Mouse (Mus musculus): ENCODE measurements at regions not wholly inside any gene's neighbourhood (a gene's known extent, or its start where the extent isn't known, plus 50 kb on each side); places are given as distances from the start of the nearest gene placed in this dataset.
"Not testable (repeated sequence)": the region's sequence is repeated elsewhere in the genome, so short reads cannot be mapped to it uniquely, and the experiment has no call there.

DNA sequence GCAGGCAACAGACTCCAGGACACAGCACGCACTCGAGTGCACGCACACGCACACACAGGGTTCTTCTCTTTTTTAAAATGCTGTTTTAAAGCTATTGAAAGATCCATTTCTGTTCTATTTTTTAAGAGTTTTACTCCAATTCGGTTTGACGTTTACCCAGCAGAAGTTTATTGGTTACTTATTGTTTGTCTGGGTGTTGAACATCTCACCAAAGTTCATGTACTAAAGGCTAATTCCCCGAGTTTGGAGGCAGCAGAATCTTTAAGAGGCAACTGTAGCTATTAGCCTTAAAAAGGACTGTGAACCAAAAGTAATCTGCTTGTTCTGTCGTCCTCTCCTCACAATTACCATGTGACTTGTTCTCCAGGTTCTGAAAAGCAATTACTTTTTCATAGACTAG lies 263.0 kb upstream of the Nfia start:
- DNase-seq: no peak

DNA sequence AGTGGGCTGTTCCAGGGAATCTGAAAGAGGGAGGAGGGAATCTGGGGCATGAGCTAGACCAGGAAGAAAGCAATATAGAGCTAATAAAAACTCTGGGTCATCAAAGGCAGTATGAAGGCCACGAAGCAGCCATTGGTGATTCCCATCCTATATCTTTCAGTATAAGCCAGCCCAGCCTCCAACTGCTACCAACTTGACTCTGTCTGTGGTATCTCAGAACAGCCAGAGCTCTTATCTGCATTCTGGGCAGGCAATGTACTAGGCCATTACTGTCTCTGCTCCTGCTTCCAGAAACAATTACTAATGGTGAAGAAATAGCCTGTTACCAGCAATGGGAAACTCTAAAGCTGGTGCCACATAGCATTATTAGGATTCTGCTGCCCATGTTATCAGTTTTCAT lies 266.8 kb upstream of the Nfia start:
- no peak for DNase-seq

DNA sequence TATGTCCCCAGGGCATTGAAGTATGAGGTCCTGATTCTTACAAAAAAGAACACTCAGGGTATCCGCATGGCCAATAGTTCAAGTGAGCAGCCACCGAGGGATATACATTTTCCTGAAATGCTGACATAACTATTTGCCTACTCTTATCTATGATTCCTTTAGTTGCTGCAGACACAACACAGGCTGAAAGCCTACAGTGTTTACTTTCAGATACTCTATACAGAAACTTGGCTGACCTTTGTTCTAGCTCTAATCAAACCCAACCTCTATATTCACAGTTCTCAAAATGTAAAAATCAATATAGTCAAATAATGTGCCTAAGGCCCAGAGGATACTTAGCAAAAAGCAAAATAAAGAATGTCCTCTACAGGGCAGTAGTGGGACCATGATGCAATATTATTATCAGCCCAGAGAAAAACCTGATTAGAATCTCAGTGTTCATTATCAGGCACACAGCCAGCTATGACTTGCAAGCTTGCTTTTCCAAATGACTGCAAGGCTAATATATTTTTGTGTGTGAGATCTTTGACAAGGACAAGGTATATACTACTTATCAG lies 281.2 kb upstream of the Nfia start:
- no peak for DNase-seq

DNA sequence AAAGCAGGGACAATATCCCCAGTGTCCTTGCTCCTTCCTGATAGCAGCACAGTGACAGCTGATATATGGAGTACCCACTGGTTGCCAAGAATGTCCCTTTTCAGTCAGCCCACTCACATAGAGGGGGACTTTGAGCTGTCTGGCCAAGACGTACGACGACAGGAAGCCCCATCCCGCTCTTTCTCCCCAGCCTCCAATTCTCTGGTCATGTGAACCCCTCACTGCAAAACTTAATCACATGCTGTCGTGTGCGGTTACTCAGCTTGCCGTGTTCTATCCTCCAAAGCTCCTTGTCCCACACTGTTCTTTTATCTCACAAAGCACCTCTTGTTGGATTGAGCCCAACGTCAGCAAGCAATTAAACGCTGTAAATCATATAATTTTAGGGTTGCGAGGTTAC lies 286.2 kb upstream of the Nfia start:
- DNase-seq: peak; percentile 45 to 46

DNA sequence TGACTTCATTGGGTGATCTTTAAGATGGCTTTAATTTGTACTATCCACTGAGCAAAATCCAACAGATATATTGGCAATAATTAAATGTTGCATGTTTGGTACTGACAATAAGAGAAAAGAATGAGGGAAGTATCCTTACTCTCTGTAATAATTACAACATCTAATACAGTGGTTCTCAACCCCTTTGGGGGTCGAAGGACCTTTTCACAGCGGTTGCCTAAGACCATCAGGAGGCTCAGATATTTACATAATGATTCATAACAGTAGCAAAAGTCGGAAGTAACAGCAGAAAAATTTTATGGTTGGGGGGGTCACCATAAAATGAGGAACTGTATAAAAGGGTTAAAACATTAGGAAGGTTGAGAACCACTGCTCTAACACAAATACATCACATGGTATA lies 287.3 kb upstream of the Nfia start:
- no peak for DNase-seq

DNA sequence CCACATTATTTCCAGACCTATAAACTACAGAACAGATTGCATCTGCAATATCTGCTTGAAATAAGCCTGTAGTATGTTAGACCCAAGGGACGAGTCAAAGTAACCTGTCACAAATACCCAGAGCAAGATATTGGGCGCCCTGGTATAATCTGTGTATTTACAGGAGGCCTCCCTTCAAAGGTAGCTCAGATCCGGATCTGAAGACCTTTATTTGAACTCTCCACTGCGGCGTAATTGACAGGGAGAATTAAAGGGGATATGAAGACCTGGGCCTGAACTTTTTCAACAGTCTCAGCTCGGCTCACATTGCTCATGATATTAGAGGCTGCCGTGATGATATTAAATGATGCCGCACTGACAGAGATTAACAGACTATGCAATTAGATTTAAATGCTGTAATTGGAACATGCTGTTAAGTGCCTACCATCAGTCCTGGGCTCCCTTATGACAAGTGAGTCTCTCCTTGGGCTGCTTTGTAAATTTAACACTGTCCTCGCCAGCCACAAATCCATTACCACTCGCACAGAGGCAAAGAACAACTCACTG lies 289.8 kb upstream of the Nfia start:
- no peak for DNase-seq

DNA sequence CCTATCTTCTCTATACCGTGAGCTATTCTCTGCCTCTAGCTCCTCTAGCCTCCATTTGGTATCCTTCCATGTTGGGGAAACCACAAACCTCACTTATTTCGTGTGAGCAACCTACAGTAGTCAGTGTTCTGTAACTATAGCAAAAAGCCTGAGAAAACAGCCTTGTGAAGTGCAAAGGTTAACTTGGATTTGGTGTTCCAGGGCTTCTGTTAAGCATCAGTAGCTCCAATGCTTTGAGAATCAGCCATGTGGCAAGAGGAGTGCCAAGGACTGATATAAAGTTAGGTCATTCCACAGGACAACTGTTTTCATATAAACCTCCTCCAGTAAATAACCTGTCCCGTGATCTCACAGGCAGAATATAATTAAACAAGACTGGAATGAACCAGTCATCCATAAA lies 290.7 kb upstream of the Nfia start:
- DNase-seq: no peak

DNA sequence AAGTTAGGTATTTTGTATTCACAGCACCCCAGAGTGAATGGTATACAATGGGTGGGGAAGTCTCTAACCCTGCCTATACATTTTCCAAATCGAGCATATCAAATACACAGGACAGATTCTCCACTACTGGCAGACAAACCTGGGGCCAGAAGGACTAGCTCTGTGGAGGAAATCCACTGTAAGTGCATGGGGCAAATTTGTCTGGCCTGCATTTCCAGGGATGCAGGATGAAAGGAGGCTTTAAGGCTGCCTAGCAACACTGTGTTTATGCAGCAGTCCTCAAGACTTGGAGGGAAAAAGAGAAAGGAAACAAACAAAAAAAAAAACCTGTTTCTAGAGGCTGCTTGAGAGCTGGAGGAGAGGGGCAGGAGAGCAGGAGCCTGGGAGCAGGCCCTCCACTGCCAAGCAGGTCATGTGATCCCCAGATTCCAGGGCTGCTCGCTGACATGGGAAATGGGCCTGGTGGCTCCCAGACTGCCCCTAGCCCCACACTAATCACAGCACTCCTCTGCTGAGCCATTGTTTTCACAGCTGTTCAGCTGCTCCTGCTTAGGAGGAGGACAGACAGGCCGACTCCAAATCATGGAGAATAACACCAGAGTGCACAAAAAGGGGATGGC lies 293.7 kb upstream of the Gm10192 start:
- peak; percentile 72 to 79 for DNase-seq

DNA sequence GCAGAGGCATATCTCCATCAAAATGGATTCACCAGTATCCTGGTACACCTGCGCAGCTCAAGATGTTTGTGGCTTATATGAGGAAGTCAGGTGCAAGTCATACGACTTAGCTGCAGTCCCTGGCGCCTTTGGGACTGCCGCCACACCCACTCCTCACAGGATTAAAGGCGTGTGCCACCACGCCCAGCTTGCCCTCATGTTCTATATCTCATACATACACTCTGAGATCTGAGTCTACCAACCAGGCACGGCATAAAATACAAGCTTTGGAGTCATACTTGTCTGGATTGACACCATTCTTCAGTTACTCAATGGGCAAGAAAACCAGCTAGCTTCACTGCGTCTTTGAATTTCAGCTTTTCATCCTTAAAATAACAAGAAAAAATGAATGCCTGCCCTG lies 290.5 kb upstream of the Gm10192 start:
- not testable (repeated sequence) for DNase-seq

DNA sequence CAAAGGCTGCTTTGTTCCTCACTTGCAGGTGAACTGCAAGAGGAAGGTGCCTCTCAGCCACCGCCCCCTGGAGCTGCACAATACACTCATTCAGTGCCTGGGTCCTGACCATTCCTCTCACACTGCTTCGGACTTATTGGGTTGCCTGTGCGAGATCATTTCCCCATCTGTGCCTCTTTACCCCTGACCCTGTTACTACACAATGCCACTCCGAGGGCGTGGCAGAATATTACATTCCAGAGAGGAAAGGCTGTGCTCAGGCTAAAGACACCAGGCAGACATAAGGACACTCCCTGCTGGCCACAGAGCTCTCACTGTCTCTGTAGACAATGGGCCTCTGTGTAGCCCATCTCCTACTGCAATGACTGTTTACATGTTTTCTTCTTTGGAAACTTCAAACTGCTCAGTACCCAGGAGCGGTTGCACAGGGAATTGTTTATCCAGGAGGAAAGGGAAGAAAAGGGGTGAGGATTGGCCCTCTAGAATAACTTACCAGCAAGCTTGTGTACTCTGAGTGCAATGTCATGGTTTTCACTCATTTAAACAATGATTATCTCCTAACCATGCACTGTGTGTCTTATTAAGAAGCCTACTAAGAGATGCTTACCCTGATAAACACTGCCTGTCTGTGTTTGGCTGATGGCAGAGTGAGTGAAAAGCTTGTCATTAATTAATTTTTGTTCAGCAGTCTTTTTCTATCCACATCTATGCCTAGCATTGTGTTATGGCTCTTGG lies 283.1 kb upstream of the Gm10192 start:
- no peak for DNase-seq

DNA sequence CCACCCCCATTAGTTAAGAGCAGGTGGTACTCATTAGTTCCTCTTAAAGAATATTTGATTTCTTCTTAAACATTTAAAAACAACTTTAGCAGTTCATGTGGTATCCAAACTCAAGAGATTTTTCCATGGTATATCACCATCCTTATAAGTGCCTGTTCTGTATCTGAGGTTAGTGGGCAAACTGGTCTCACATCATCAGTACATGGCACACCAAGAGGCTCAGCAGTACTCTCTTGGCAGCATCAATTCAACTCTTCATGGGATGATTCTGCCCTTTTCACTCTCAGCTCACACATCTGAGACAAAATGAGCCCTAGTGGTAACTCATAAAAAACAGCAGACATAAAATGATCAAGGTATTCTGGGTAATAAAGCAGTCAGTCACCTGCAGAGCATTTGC lies 282.6 kb upstream of the Gm10192 start:
- DNase-seq: no peak

DNA sequence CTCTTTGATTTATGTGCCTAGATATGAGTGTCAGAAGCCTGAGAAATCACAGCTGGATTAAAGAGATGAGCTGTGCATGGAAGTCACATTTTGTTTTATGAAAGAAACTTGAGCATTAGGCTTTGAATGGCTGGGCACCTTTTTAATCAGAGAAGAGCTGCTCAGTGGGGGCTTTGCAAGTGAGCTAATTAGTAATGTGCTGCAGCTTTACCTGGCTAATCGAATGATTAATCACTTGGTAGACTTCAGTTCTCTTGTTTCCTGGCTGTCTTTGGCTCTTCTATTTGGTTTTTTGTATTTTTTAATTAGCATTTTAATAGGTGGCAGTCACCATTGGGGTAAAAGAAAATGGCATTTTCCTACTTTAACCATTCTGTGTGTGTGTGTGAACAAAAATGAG lies 278.2 kb upstream of the Gm10192 start:
- no peak for DNase-seq

DNA sequence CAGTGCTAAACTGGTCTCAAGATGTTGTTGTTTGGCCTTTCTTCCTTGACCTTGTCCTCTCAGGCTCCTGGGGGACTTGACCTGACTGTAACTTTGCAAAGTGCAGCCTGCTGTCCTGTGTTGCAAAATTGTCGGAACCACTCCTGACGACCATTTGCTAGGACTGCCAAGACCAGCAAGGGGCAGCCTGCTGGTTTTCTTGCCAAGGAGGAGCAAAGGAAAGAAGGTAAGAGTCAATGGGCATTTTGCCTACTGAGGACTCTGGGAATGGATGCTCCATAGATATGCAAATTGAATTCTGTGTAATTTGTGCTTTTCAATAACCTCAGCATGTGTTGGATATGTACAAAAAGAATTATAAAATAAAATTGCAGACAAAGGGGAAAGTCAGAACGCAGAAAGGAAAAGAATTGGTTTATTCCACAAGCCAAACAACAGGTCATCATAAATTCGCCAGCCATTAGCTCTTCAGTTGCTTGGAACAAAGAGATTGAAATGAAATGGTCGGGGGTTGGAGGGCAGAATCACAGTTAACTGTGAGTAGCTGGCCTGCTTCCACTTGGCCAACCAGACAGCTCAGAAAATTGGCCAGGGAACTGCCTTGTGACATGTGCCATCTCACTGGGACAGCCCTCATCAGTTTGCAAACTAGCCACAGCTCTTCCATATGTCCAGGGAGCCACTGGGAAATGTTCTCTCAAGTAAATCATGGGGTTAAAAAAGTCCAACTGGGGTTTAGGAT lies 256.5 kb upstream of the Gm10192 start:
- DNase-seq: no peak

DNA sequence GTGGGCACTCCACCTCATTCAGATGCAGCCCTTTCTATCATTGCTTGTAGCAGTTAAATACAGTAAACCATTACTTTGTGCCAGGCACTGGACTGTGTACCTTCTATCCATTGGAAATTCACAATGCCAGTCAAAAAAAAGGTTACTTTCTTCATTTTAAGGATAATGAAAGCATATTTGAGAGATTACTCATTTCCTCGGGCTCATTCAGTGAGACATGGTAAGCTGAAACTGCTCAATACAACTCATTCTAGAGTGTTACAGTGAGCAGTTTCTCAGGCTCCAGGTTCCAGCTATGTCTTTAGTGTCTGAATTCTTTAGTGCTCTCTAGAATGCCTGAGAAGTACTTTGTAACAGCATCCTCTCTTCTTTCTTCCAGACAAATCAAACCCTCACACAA lies 249.7 kb upstream of the Gm10192 start:
- no peak for DNase-seq

DNA sequence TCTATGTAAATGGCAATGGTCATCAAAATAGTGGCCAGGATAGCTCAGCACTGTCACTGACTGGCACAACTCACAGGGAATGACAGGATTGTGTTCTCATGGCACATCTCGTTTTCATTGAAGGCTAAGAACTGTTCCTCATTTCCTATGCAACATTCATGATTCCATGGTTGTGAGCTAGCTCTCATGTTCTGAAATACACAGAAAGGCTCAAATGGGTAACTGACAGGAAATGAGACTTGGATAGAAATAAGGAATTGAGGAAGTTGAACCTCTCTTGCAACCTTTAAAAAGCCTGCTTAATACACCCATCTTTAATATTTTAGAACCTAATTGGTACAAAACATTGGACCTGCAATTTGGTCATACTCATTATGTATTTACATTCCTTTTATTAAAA lies 249.1 kb upstream of the Gm10192 start:
- DNase-seq: no peak

DNA sequence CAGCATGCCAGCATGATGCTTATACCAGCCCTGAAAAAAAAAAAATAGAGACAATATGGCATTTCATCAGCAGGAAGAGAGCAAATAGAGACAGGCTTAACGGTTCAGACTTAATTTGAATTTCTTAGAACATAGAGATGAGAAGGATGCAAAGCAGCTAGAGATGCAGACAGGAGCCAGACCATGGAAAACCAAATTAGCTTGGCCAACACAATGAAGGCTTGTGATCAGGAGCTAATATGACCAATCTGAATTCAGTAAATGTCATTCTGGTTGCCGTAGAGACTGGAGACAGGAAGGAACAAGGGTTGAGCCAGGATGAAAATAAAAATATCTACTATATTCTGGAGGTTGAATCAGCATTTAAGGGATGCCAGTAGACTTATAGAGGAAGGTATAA lies 248.3 kb upstream of the Gm10192 start:
- DNase-seq: no peak

DNA sequence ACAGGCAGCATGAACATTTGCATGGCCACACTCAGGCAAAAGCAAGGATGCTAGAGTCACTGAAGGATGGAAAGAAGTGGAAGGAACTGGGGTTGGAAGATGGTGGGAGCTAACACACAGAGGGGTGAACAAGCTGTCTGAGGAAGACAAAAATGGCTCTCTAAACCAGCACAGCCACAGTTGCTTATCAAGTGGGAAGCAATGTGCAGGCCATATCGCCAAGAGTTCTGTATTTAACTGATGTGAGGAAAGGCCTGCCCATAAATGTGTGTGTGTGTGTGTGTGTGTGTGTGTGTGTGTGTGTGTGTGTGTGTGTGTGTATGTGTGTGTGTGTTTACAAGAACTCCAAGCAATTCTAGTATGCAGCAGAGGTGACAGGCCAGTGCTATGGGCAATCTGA lies 236.9 kb upstream of the Gm10192 start:
- DNase-seq: no peak

DNA sequence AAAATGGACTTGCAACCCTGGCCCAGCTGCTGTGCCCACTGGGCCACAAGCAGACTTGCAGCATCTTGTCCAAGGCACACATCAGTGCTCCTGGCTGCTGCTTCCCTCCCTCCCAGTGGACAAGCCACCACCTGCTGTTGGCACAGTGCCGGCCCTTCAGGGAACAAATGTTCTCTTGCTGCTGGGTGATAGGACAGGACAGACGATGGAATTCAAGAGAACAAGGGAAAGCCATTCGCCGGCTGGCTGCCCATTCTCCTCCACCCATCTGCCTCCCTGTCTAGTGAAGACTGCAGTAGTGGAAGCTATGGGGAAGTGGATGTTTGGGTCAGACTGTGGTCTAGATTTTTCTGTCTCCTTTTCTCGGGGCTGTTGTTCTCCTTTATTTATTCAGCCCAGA lies 235.7 kb upstream of the Gm10192 start:
- peak; percentile 38 to 49 for DNase-seq

DNA sequence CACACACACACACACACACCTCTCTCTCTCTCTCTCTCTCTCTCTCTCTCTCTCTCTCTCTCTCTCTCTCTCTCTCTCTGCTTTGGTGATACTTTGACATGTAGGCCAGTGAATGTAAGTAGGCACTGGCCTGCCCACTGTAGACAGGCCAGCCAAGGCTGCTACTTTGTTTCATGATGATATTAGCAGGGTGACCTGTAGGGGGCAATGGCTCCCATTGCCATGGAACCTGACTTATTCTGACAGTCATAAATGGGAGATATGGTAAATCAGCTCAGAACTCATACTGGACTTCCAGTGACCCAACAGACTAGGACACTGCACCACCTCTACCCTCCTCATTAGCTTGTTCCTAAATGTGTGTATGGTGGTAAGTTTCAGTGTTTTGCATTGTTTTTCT lies 235.0 kb upstream of the Gm10192 start:
- DNase-seq: no peak

DNA sequence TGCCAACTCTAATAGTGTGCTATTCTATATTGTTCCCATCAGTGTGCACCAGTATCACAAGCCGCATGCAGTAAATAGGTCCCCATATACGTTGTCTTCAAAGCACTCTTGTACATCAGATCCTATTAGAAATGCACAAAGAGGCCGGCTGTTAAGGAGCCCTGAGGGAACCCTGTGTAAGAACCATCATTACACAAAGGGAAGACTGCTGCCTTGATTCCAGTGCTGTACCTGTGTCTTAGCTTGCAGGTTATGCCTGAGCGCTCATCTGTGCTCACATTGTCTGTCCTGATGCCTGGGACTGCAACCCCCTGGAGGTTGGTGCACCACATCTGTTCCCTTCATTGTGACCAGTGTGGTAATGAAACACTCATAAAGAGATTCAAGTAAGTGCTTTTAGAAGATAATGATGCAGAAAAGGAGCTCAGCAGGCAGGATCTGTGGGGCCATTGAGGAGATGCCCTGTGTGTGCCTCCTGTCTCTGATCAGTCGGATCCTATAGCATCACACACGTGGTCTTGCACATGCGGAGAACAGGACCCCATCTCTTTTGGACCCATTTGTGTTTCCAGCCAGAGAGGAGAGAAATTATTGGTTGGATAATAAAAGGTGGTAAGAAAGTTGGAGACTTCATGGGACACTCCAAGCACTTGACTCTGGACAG lies 225.8 kb upstream of the Gm10192 start:
- no peak for DNase-seq

DNA sequence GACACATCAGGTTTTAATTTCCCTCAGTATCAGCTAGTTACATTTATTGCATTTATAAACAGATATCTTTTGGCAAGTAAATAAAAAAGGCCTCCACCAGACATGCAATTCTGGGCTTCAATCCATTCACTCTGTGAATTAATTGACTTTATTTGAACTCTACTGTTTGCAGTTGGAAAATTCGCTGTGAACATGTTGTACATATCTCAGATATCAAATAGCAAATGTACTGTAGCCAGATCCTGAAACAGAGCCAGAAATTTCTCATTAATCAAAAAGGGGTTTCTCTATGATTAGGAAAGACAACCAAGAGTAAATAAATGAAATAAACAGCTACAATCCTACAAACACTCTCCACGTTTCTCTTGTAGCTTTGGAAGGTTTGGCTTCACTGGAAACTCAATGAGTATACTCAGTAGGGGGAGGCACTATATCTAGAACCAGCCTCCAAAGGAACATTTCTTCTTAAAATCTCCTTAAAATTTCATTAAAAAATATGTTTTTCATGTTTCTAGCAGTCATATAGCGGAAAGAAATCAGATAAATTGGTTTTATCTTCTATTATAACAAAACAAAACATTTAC lies 211.8 kb upstream of the Gm10192 start:
- no peak for DNase-seq

DNA sequence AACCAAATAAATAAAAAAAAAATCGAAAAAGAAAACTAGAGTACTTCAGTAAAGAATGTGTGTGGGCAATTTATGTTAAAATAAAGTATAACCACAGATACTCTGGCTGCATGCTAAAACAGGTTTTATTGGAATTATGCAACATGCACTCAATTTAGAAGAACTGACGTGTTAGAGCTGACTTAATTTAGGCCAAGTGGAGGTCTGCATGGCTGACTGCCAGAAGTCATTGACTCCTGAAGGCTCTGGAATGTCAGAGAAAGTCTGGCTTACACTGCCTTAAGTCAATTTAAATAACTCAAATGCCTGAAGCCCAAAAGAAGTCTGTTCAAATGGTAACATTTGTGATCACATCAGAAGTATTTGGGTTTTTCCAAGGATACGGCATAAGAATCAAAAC lies 198.1 kb upstream of the Gm10192 start:
- DNase-seq: peak; percentile 62 to 74
